In the genomic region with DNA sequence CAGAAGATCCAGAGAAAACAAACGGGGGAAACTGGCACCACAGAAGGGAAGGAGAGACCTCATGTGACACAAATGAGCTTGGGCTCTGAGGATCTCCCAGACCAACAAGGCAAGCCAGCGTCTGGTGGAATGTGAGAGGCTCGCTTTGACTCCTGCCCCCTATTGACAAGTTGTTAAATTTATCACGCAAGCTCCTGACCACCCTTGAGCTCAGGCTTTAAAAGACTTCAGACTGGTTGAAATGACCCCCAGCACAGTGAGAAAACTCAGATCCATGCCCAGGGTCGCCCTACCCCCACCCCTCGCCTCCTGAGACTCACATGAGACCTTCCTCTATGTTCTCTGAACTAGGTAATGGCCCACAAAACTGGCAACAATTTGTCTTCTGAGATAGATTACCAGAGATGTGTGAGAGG, we compare ENCODE assay signal across 8 mouse cellular contexts. TPM values are rescaled to one million over a fixed set of nuclear protein-coding genes. Genes with fewer than 3 reads are reported as not detected.
DNase-seq lines count a peak whose midpoint lies in the region; ATAC-seq and TF ChIP-seq lines count a peak whose summit lies in the region.

A gene (plus strand): TSS at position 242 of the 416 bp plus-strand sequence.

- H3K27ac ChIP-seq in testis, adult 2 months (ENCODE audit: control insufficient read depth, insufficient read depth, low read depth, low read length), result peak within 1 kb of the TSS; percentile 40
- peak within 1 kb of the TSS; percentile 94 for H3K27ac ChIP-seq in cerebellum, adult 2 months (ENCODE audit: insufficient read depth, low read length)
- peak within 1 kb of the TSS; percentile 52 to 76 for H3K27ac ChIP-seq in heart, embryonic 14.5 days (replicated peaks in 1 of 2; ENCODE audit: control insufficient read depth in 1 of 2, insufficient read depth in 1 of 2, low read depth in 2 of 2, low read length in 2 of 2)
- peak within 1 kb of the TSS; percentile 92 for H3K27ac ChIP-seq in limb, embryonic 12.5 days

- DNase-seq in testis, postnatal 14 days (ENCODE audit: low spot score), result no peak
- DNase-seq in cerebellum, adult 2 months, result peak; percentile 71 to 78
- DNase-seq in thymus, adult 18-20 months, result no peak
- DNase-seq in right cerebral cortex, postnatal 4 days, result no peak

- no peaks in the 10 kb centered on the region for H3K27me3 ChIP-seq in testis, adult 2 months (ENCODE audit: control insufficient read depth, insufficient read depth, low read length)
- no peaks in the 10 kb centered on the region for H3K27me3 ChIP-seq in cerebellum, adult 2 months (ENCODE audit: control insufficient read depth, insufficient read depth, low read length)
- no peaks in the 10 kb centered on the region for H3K27me3 ChIP-seq in heart, embryonic 14.5 days (ENCODE audit: control insufficient read depth, insufficient read depth, low read length)
- H3K27me3 ChIP-seq in limb, embryonic 12.5 days, result no peaks in the 10 kb centered on the region
- H3K27me3 ChIP-seq in myocyte (ENCODE audit: control insufficient read depth, insufficient read depth, insufficient read length), result no peaks in the 10 kb centered on the region

- no peak for TF ChIP-seq CTCF in testis, adult 2 months (IDR thresholded peaks at IDR 0.05; ENCODE audit: control insufficient read depth, insufficient read depth, insufficient replicate concordance, low read depth, low read length)
- peak; percentile 58 for TF ChIP-seq CTCF in cerebellum, adult 2 months (IDR thresholded peaks at IDR 0.05; ENCODE audit: borderline replicate concordance, insufficient read depth, low read depth, low read length)

- ATAC-seq in heart, embryonic 14.5 days (ENCODE audit: insufficient number of reproducible peaks, insufficient read depth, low FRiP score, low read depth), result no peak
- 0 out of 2 replicates have a peak, but pooled peaks have one; percentile 47 for ATAC-seq in limb, embryonic 12.5 days (ENCODE audit: insufficient number of reproducible peaks, insufficient read depth, low FRiP score, low TSS enrichment, low read depth)

- no peak for TF ChIP-seq POLR2A in testis, adult 2 months (IDR thresholded peaks at IDR 0.05; ENCODE audit: control insufficient read depth, low read depth, low read length)
- TF ChIP-seq POLR2A in cerebellum, adult 2 months (IDR thresholded peaks at IDR 0.05; ENCODE audit: borderline replicate concordance, insufficient read depth, low read length), result peak; percentile 11; the same call in 1 of the 2 replicates
- no peak for TF ChIP-seq POLR2A in myocyte (IDR thresholded peaks at IDR 0.05; ENCODE audit: insufficient read length, low read depth)

- H3K4me2 ChIP-seq in heart, embryonic 14.5 days (ENCODE audit: low read length), result peak within 1 kb of the TSS; percentile 74
- H3K4me2 ChIP-seq in limb, embryonic 12.5 days, result peak within 1 kb of the TSS; percentile 64
- H3K4me2 ChIP-seq in myocyte (ENCODE audit: low read depth), result peak within 1 kb of the TSS; percentile 94

- H3K9me3 ChIP-seq in heart, embryonic 14.5 days (ENCODE audit: control insufficient read depth, low read length), result no peaks in the 10 kb centered on the region
- no peaks in the 10 kb centered on the region for H3K9me3 ChIP-seq in limb, embryonic 12.5 days

- no peaks in the 10 kb centered on the region for H3K79me2 ChIP-seq in myocyte (ENCODE audit: control insufficient read depth, insufficient read depth)

- H3ac ChIP-seq in myocyte (ENCODE audit: control insufficient read depth, insufficient read length), result no peak within 1 kb of the TSS

- H3K4me3 ChIP-seq in testis, adult 2 months (ENCODE audit: control insufficient read depth, low read depth, low read length), result peak within 1 kb of the TSS; percentile 83
- H3K4me3 ChIP-seq in cerebellum, adult 2 months (replicated peaks; ENCODE audit: insufficient read depth, low read depth, low read length), result peak within 1 kb of the TSS; percentile 82
- H3K4me3 ChIP-seq in heart, embryonic 14.5 days (ENCODE audit: control insufficient read depth in 1 of 2, insufficient read depth in 1 of 2, low read depth in 1 of 2, low read length in 2 of 2), result peak within 1 kb of the TSS; percentile 49 to 50
- H3K4me3 ChIP-seq in limb, embryonic 12.5 days (replicated peaks), result peak within 1 kb of the TSS; percentile 53
- peak within 1 kb of the TSS; percentile 24 for H3K4me3 ChIP-seq in myocyte

- peaks cover 3% of the 10 kb centered on the region for H3K4me1 ChIP-seq in testis, adult 2 months (ENCODE audit: control insufficient read depth, insufficient read depth, low read length)
- peaks cover 2% of the 10 kb centered on the region; the same call in 1 of the 2 replicates for H3K4me1 ChIP-seq in cerebellum, adult 2 months (ENCODE audit: control insufficient read depth, insufficient read depth, low read length)
- peaks cover 0 to 14% of the 10 kb centered on the region in 2 experiments; a peak in 2 of 4 replicates for H3K4me1 ChIP-seq in heart, embryonic 14.5 days (ENCODE audit: control insufficient read depth in 2 of 2, insufficient read depth in 2 of 2, low read length in 2 of 2)
- peaks cover 12% of the 10 kb centered on the region for H3K4me1 ChIP-seq in limb, embryonic 12.5 days (replicated peaks)

- H3K36me3 ChIP-seq in testis, adult 2 months (ENCODE audit: control insufficient read depth, insufficient read depth, low read length), result no peaks in the 10 kb centered on the region
- H3K36me3 ChIP-seq in heart, embryonic 14.5 days (ENCODE audit: control insufficient read depth, insufficient read depth, low read length), result peaks cover 29% of the 10 kb centered on the region
- H3K36me3 ChIP-seq in limb, embryonic 12.5 days, result peaks cover 29% of the 10 kb centered on the region
- H3K36me3 ChIP-seq in myocyte (ENCODE audit: control insufficient read depth, insufficient read depth), result peaks cover 12% of the 10 kb centered on the region

- H3K9ac ChIP-seq in heart, embryonic 14.5 days (ENCODE audit: low read length), result peak within 1 kb of the TSS; percentile 68
- peak within 1 kb of the TSS; percentile 60 for H3K9ac ChIP-seq in limb, embryonic 12.5 days (replicated peaks)

- WGBS in cerebellum, adult 2 months, result under 1% methylated on average over 6 of the region's 6 CpGs
- 1% methylated on average over 6 of the region's 6 CpGs for WGBS in heart, embryonic 14.5 days
- 1% methylated on average over 6 of the region's 6 CpGs for WGBS in limb, embryonic 12.5 days

TF ChIP-seq in myocyte, 11 proteins besides CTCF, POLR2A, EP300 and RAD21:
- peak; percentile 45 for TF ChIP-seq USF1 (IDR thresholded peaks at IDR 0.05; ENCODE audit: low read depth)
- TF ChIP-seq SRF (IDR thresholded peaks at IDR 0.05; ENCODE audit: control insufficient read depth, insufficient read length, low read depth), result no peak
- no peak for TF ChIP-seq E2F4 (IDR thresholded peaks at IDR 0.05; ENCODE audit: insufficient read depth)
- no peak for TF ChIP-seq POLR2AphosphoS2 (IDR thresholded peaks at IDR 0.05; ENCODE audit: insufficient read length, low read depth)
- TF ChIP-seq CEBPB (IDR thresholded peaks at IDR 0.05; ENCODE audit: insufficient read depth, poor library complexity, severe bottlenecking), result no peak
- no peak for TF ChIP-seq MYOD1 (IDR thresholded peaks at IDR 0.05; ENCODE audit: control insufficient read depth in 1 of 3, insufficient read length in 2 of 3, low read depth in 2 of 3)
- TF ChIP-seq TCF12 (IDR thresholded peaks at IDR 0.05; ENCODE audit: insufficient read depth, poor library complexity, severe bottlenecking), result no peak
- TF ChIP-seq TCF3 (IDR thresholded peaks at IDR 0.05; ENCODE audit: insufficient read length, low read depth), result no peak

RNA-seq across cellular contexts. Expression of the gene that starts here (rescaled TPM):
- 2.7 and 3.5 TPM in 2 replicates for polyA plus RNA-seq in testis, adult 2 months (2012; rRNA removed)
- 117 TPM in 2 replicates for polyA plus RNA-seq in cerebellum, adult 2 months (2012; rRNA removed)
- polyA plus RNA-seq in heart, embryonic 14.5 days (2014; fragmentation: Nextera tagmentation; extraction: Ambion mirVana), result 4.2 and 5.5 TPM in 2 replicates
- polyA plus RNA-seq in limb, embryonic 12.5 days (2016; fragmentation: Nextera tagmentation; extraction: Ambion mirVana), result 11.8 and 13.2 TPM in 2 replicates
- polyA plus RNA-seq in myocyte (2012; fragmentation: generic; extraction: Trizol), result 1.9 TPM

Comparison
In these comparisons a context has a peak if more than half of its experiments do, and no peak if none do; other contexts are left out.
1. H3K27ac ChIP-seq: peak in every context shown above with its lines; median percentile 94 in cerebellum, adult 2 months; 92 in limb, embryonic 12.5 days; 64 in heart, embryonic 14.5 days; 40 in testis, adult 2 months.
2. H3K4me3 ChIP-seq: peak in every context shown above with its lines; median percentile 83 in testis, adult 2 months; 82 in cerebellum, adult 2 months; 53 in limb, embryonic 12.5 days; 50 in heart, embryonic 14.5 days; 24 in myocyte.
3. DNase-seq: peak in cerebellum, adult 2 months (2 of 2); none in testis, postnatal 14 days (single experiment), thymus, adult 18-20 months (0 of 2) and right cerebral cortex, postnatal 4 days (single experiment).
4. Peak in every context shown above with its lines, with median percentiles within 50 percentile points of each other: H3K4me2 ChIP-seq.